Comparison of ENCODE assay signal across 29 mouse cellular contexts in genomic region chr16:76423964-76424363, GRCm38 (mm10).
"Had no signal": no experiment of that assay in that cellular context is flagged by ENCODE, and none has a peak within 500 bp of the region (broad histone marks: within the 10 kb centered on the region; RNA-seq: fewer than 3 reads in every experiment).

No protein-coding gene starts in this region.

- H3K27me3 ChIP-seq: embryonic facial prominence, embryonic 12.5 days; embryonic facial prominence, embryonic 13.5 days; embryonic facial prominence, embryonic 15.5 days; forebrain, embryonic 12.5 days; forebrain, embryonic 13.5 days; forebrain, embryonic 15.5 days had no signal

- H3K27ac ChIP-seq: embryonic facial prominence, embryonic 10.5 days; embryonic facial prominence, embryonic 12.5 days; embryonic facial prominence, embryonic 13.5 days; embryonic facial prominence, embryonic 15.5 days; forebrain, embryonic 10.5 days; forebrain, embryonic 12.5 days; forebrain, embryonic 13.5 days; forebrain, embryonic 15.5 days; gastrocnemius, adult 2 months; heart, adult 2 months had no signal

- DNase-seq: cerebellum, adult 2 months; cerebellum, adult 8-10 months; cerebellum, adult 9-10 months; cerebellum, adult 9-11 months; cerebellum, postnatal 10 days; cerebellum, postnatal 14 days; cerebellum, postnatal 25 days; cerebellum, postnatal 36 days; embryo, embryonic 11 days; forebrain, postnatal 0 days; gastrocnemius, adult 2 months; gastrocnemius, postnatal 10 days; gastrocnemius, postnatal 14 days; gastrocnemius, postnatal 25 days; gastrocnemius, postnatal 36 days; heart, adult 11 months; heart, adult 18-20 months; heart, adult 2 months had no signal

- H3K9ac ChIP-seq: embryonic facial prominence, embryonic 12.5 days; embryonic facial prominence, embryonic 13.5 days; embryonic facial prominence, embryonic 15.5 days; forebrain, embryonic 12.5 days; forebrain, embryonic 13.5 days; forebrain, embryonic 15.5 days; forebrain, postnatal 0 days had no signal

- H3K36me3 ChIP-seq: embryonic facial prominence, embryonic 10.5 days; embryonic facial prominence, embryonic 12.5 days; embryonic facial prominence, embryonic 13.5 days; embryonic facial prominence, embryonic 15.5 days; forebrain, embryonic 10.5 days; forebrain, embryonic 12.5 days; forebrain, embryonic 15.5 days had no signal

- ATAC-seq: forebrain, embryonic 13.5 days; forebrain, embryonic 14.5 days; forebrain, embryonic 15.5 days; forebrain, embryonic 16.5 days; forebrain, postnatal 0 days had no signal

- H3K4me1 ChIP-seq: embryonic facial prominence, embryonic 10.5 days; embryonic facial prominence, embryonic 12.5 days; embryonic facial prominence, embryonic 13.5 days; embryonic facial prominence, embryonic 15.5 days; forebrain, embryonic 10.5 days; forebrain, embryonic 12.5 days; forebrain, embryonic 13.5 days; forebrain, embryonic 15.5 days had no signal

- H3K4me2 ChIP-seq: embryonic facial prominence, embryonic 12.5 days; embryonic facial prominence, embryonic 13.5 days; embryonic facial prominence, embryonic 15.5 days; forebrain, embryonic 12.5 days; forebrain, embryonic 13.5 days; forebrain, embryonic 15.5 days had no signal

- H3K9me3 ChIP-seq: embryonic facial prominence, embryonic 10.5 days; embryonic facial prominence, embryonic 12.5 days; embryonic facial prominence, embryonic 13.5 days; embryonic facial prominence, embryonic 15.5 days; forebrain, embryonic 10.5 days; forebrain, embryonic 12.5 days; forebrain, embryonic 13.5 days; forebrain, embryonic 15.5 days had no signal

- H3K4me3 ChIP-seq: embryonic facial prominence, embryonic 10.5 days; embryonic facial prominence, embryonic 12.5 days; embryonic facial prominence, embryonic 13.5 days; embryonic facial prominence, embryonic 15.5 days; erythroblast, embryonic 14.5 days; forebrain, embryonic 10.5 days; forebrain, embryonic 12.5 days; forebrain, embryonic 13.5 days; forebrain, embryonic 15.5 days; gastrocnemius, adult 2 months; heart, adult 2 months had no signal
